Mouse (Mus musculus): Measurements from ENCODE around the gene Gm10447.

GRCm38 (mm10) chr11:53496946-53497345 is 40.0 kb upstream of the Gm10447 start:
- TF ChIP-seq POLR2A (IDR thresholded peaks at IDR 0.05; ENCODE audit: insufficient read depth, low read depth, low read length): no peak
- no peak for TF ChIP-seq CTCF (IDR thresholded peaks at IDR 0.05; ENCODE audit: insufficient read depth, low read depth, low read length)

All from olfactory bulb, adult 2 months (tissue).